Mouse (Mus musculus) layer of hippocampus, adult 11-12 months (tissue): Measurements from ENCODE around the gene Zfp560.
A peak's percentile ranks its signal among the peaks of the same experiment; 100 is the strongest.
"Not testable (repeated sequence)": the region's sequence is repeated elsewhere in the genome, so short reads cannot be mapped to it uniquely, and the experiment has no call there.

ENCODE experiments used
- DNase-seq: peaks from one replicate; pipeline ENCODE4 v3.0.0; 2022; ENCODE audit warnings: low spot score

Gene Zfp560

DNA sequence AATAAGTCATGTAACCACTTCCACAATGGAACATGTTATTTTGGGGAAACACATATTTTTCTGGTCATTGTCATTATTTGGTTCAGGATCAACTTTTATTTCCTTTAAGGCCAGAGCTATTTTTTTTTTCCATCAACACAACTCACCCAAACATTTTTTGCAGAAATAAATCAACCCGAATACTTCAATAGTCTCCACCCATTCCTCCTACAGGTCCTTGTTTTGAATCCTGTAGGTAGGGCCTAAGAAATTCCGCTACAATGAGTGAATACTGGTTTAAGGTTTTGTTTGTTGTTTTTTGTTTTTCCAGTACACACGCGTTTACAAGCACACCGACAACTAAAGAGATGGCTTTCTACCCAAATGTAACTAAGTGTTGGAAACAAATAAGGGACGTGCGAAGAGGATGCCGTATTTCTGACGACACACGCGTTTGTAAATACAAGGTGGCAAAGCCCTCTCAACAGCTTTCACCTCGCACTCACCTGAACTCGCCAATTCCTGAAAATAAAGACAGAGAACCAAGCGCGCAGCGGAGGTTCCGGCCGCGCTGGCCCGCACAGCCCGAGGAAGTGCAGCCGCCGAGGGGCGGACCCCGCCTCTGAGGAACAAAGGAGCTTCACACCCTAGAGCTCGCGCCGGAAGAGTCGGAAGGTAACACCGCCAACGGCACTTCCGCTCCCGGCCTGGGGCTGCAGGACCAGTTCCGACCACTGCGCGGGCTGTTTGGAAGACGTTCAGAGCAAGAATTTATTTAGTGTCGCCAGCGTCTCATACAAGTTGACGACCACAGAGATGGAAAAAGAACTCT lies at the start of gene Zfp560:
Gene Zfp560, minus strand, starts transcription at position 646 of the 811 bp plus-strand sequence.
- DNase-seq = peak; percentile 84

DNA sequence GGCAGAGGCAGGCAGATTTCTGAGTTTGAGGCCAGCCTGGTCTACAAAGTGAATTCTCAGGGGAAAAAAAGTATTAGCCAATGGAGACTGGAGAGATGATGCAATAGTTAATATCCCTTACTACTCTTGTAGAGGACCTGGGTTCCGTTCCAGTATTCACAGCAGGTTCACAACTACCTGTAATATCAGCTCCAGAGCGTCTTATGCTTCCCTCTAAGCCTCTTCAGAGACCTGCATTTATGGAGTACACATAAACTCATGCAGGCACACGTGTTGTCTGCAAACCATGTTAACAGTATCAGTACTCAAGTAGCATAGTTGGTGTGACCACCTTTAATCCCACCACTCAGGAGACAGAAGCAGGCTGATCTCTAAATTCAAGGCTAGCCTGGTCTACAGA lies 45.0 kb upstream of the Zfp560 start:
- DNase-seq = no peak

GRCm38 (mm10) chr9:20411460-20411859 lies 26.5 kb upstream of the Zfp560 start:
- no peak for DNase-seq

DNA sequence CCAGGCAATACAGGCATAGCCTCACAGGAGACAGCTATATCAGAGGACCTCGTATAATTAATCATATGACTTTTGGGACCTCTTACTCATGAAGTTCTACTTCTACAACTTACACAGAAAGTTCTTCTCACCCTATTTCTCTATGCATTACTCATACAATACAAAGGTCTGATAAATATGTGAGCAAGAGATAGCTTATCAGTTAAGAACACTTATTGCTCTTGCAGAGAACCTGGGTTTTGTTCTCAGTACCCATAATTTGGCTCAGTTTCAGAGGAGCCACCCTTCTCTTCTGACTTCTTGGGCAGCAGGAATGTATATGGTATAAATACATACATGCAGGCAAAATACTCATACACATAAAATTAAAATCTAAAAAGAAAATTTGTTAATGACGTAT lies 24.3 kb upstream of the Zfp560 start:
- DNase-seq = no peak

- no peak for DNase-seq
These were observed 346 bp upstream of the Zfp560 start for GRCm38 (mm10) chr9:20385343-20385703.

DNA sequence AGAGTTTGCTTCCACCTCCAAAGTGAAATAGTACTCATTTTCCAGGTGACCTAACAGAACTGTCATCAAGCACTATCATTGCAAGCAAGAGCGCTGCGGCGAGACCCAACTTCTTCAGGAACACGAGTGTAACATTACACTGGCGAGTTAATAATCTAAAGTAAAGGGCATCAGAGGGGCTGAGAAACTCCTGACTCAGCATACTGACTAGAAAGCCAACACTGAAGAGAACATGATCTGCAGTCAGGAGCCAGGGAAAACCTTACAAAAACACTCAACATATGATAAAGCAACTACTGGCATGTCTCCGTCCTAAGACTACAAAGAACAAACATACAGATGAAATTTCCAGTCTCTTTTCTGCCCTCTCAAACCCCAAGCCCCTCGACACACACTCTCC lies 1.3 kb downstream of the Zfp560 start:
- DNase-seq = no peak

DNA sequence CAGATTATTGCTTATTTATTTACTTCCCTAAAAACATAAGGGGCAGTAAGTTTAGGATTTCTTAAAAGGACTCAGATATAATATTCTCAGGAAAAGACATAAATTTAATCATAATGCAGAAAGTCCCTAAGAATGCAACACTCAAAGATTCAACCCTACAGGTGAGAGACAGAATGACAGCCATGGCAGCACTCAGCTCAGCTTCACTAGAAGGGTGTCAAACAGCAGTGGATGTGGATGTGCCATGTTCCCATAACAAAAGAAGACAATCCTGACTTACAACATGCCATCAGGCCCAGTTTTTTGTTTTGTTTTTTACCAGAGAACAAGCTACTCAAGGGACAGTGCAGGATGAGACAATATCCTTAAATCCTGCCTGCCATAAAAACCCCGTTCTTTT lies 10.3 kb downstream of the Zfp560 start:
- no peak for DNase-seq

- DNase-seq = no peak
These were observed 17.7 kb downstream of the Zfp560 start for GRCm38 (mm10) chr9:20367311-20367710.

DNA sequence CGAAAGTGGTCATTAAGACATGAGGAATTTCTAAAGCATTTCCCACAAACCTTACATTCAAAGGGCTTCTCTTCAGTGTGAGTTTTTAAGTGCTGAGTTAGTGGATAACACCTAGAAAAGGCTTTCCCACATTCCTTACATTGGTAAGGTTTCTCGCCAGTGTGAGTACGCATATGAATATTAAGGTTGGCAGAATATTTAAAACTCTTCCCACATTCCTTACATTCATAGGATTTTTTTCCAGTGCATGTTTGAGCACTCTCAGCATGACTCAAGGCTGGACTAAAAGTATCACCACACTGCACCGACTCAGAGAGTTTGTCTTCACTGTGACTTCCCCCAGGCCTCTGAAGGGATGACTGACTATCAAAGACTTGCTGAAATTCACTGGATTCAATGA lies 36.5 kb downstream of the Zfp560 start:
- DNase-seq = no peak

GRCm38 (mm10) chr9:20335994-20336393 lies 49.0 kb downstream of the Zfp560 start, which contains the start of gene Olfr18:
Gene Olfr18, minus strand, starts transcription at chr9:20336094.
- DNase-seq = no peak

- DNase-seq = no peak
These were observed 86.7 kb downstream of the Zfp560 start, which contains the start of gene Olfr873 for GRCm38 (mm10) chr9:20298232-20298631. Gene Olfr873, plus strand, starts transcription at chr9:20298532.

GRCm38 (mm10) chr9:20295562-20295961 lies 89.4 kb downstream of the Zfp560 start:
- not testable (repeated sequence) for DNase-seq
